Mouse (Mus musculus) kidney, embryonic 16.5 days (tissue): Measurements from ENCODE around the gene Gpc6. TPM values are rescaled to one million over a fixed set of nuclear protein-coding genes. Genes with fewer than 3 reads are reported as not detected.

Experiments used
- ATAC-seq: fragments of 200-750 bp; cut with Nextera tagmentation; 2 replicates; pipeline ENCODE4 v1.8.0; 2017; ENCODE audit warnings: moderate TSS enrichment; ENCODE audit not compliant: low FRiP score, low TSS enrichment
- H3K27ac ChIP-seq: fragments of 300-500 bp; sonication (generic); 2 replicates; pipeline ENCODE4 v1.5.1; 2014; ENCODE audit warnings: low read length
- H3K27me3 ChIP-seq: fragments of 300-500 bp; sonication (generic); 2 replicates; pipeline ENCODE4 v1.6.1; 2014; ENCODE audit warnings: low read length, control low read depth, mixed read lengths; ENCODE audit not compliant: insufficient read depth
- H3K36me3 ChIP-seq: fragments of 300-500 bp; sonication (generic); 2 replicates; pipeline ENCODE4 v1.6.1; 2014; ENCODE audit warnings: low read length, control low read depth, mixed read lengths; ENCODE audit not compliant: insufficient read depth
- H3K4me1 ChIP-seq: fragments of 300-500 bp; sonication (generic); 2 replicates; pipeline ENCODE4 v1.6.1; 2014; ENCODE audit warnings: low read length, control low read depth, mixed read lengths; ENCODE audit not compliant: insufficient read depth
- H3K4me2 ChIP-seq: fragments of 300-500 bp; sonication (generic); replicated peaks from 2 replicates; pipeline ENCODE4 v1.6.1; 2014; ENCODE audit warnings: low read depth, low read length
- H3K4me3 ChIP-seq: fragments of 300-500 bp; sonication (generic); 2 replicates; pipeline ENCODE4 v1.5.1; 2014; ENCODE audit warnings: mild to moderate bottlenecking, low read length
- H3K9ac ChIP-seq: fragments of 300-500 bp; sonication (generic); replicated peaks from 2 replicates; pipeline ENCODE4 v1.6.1; 2014; ENCODE audit warnings: low read length
- H3K9me3 ChIP-seq: fragments of 300-500 bp; sonication (generic); 2 replicates; pipeline ENCODE4 v1.6.1; 2016; ENCODE audit warnings: low read length, control low read depth
- WGBS: fragments of 180-500 bp; shearing (Covaris S2); extraction: QIAGEN DNeasy Blood & Tissue Kit; methylation state at CpG from one replicate; pipeline ENCODE4 v1.1.7; 2014; 5-methylcytosine and 5-hydroxymethylcytosine counted together
- polyA plus RNA-seq: library from polyadenylated mRNA; unstranded; fragments of >200 nt; fragmentation: Nextera tagmentation; extraction: Ambion mirVana; gene quantifications from 2 replicates; pipeline ENCODE4 v1.2.1, GENCODE M21; 2015

Gene Gpc6
- polyA plus RNA-seq, 1 experiment from 2014 or later = 62.7 TPM

- H3K9me3 ChIP-seq = 0 out of 2 replicates have a peak, but pooled peaks cover 3% of the 10 kb centered on the region
- WGBS = under 1% methylated on average over 21 of the region's 21 CpGs
- H3K27me3 ChIP-seq = no peaks in the 10 kb centered on the region
- peaks cover 26% of the 10 kb centered on the region for H3K4me1 ChIP-seq
- no peaks in the 10 kb centered on the region for H3K36me3 ChIP-seq
- peak overlapping the region; percentile 96 for H3K9ac ChIP-seq
- peak overlapping the region; percentile 95 for H3K27ac ChIP-seq
- ATAC-seq = 0 out of 2 replicates have a peak, but pooled peaks have one; percentile 3
- peak overlapping the region; percentile 85 for H3K4me2 ChIP-seq
- H3K4me3 ChIP-seq = peak overlapping the region; percentile 92
Observed at GRCm38 (mm10) chr14:116927341-116928315, 2.5 kb downstream of the Gpc6 start.

- Histone ChIP-seq H3K9me3 (0 out of 2 replicates have a peak, but pooled peaks cover 3% of the 10 kb centered on the region), H3K4me2 (peak overlapping the region; percentile 85), H3K4me3 (peak overlapping the region; percentile 92), H3K27me3 (no peaks in the 10 kb centered on the region), H3K4me1 (peaks cover 34% of the 10 kb centered on the region), H3K27ac (peak overlapping the region; percentile 80), H3K36me3 (no peaks in the 10 kb centered on the region), H3K9ac (peak overlapping the region; percentile 66; the same call in 1 of the 2 replicates)
- no peak for ATAC-seq
- 24% methylated on average over 2 of the region's 2 CpGs for WGBS
Observed at GRCm38 (mm10) chr14:116928395-116928794, 3.3 kb downstream of the Gpc6 start.

- H3K27ac ChIP-seq = peak overlapping the region; percentile 6; the same call in 1 of the 2 replicates
- 0 out of 2 replicates have a peak, but pooled peaks cover 3% of the 10 kb centered on the region for H3K9me3 ChIP-seq
- no peak for ATAC-seq
- no peaks in the 10 kb centered on the region for H3K36me3 ChIP-seq
- 25% methylated on average over 7 of the region's 7 CpGs for WGBS
- H3K27me3 ChIP-seq = no peaks in the 10 kb centered on the region
- peak overlapping the region; percentile 39; the same call in 1 of the 2 replicates for H3K9ac ChIP-seq
- H3K4me3 ChIP-seq = peak overlapping the region; percentile 92
- peaks cover 34% of the 10 kb centered on the region for H3K4me1 ChIP-seq
- peak overlapping the region; percentile 85 for H3K4me2 ChIP-seq
Observed at GRCm38 (mm10) chr14:116928796-116929529, 3.8 kb downstream of the Gpc6 start.

GRCm38 (mm10) chr14:116933825-116934224, 8.7 kb downstream of the Gpc6 start:
- WGBS = 71% methylated on average over 5 of the region's 5 CpGs
- Histone ChIP-seq H3K4me3 (no peak overlapping the region), H3K4me2 (no peak overlapping the region), H3K4me1 (peaks cover 20% of the 10 kb centered on the region), H3K9me3 (no peaks in the 10 kb centered on the region), H3K36me3 (no peaks in the 10 kb centered on the region), H3K27me3 (no peaks in the 10 kb centered on the region), H3K9ac (no peak overlapping the region), H3K27ac (no peak overlapping the region)
- ATAC-seq = no peak

- no peaks in the 10 kb centered on the region for H3K27me3 ChIP-seq
- H3K27ac ChIP-seq = no peak overlapping the region
- H3K4me3 ChIP-seq = no peak overlapping the region
- no peak overlapping the region for H3K4me2 ChIP-seq
- no peak for ATAC-seq
- H3K9me3 ChIP-seq = no peaks in the 10 kb centered on the region
- WGBS = 80% methylated on average over 14 of the region's 14 CpGs
- H3K4me1 ChIP-seq = peaks cover 8% of the 10 kb centered on the region
- no peaks in the 10 kb centered on the region for H3K36me3 ChIP-seq
- H3K9ac ChIP-seq = no peak overlapping the region
Observed at GRCm38 (mm10) chr14:116937910-116938560, 12.9 kb downstream of the Gpc6 start.

GRCm38 (mm10) chr14:116938735-116939134, 13.6 kb downstream of the Gpc6 start:
- 93% methylated on average over 9 of the region's 9 CpGs for WGBS
- no peak overlapping the region for H3K4me3 ChIP-seq
- no peak overlapping the region for H3K9ac ChIP-seq
- H3K4me2 ChIP-seq = no peak overlapping the region
- H3K4me1 ChIP-seq = peaks cover 5% of the 10 kb centered on the region; the same call in 1 of the 2 replicates
- 0 out of 2 replicates have a peak, but pooled peaks cover under 1% of the 10 kb centered on the region for H3K9me3 ChIP-seq
- H3K27me3 ChIP-seq = no peaks in the 10 kb centered on the region
- ATAC-seq = no peak
- H3K36me3 ChIP-seq = no peaks in the 10 kb centered on the region
- no peak overlapping the region for H3K27ac ChIP-seq

- WGBS = 100% methylated on average over 1 of the region's 1 CpGs
- Histone ChIP-seq H3K9me3 (peaks cover 3% of the 10 kb centered on the region; the same call in 1 of the 2 replicates), H3K27me3 (no peaks in the 10 kb centered on the region), H3K4me2 (no peak overlapping the region), H3K9ac (no peak overlapping the region), H3K27ac (no peak overlapping the region), H3K4me1 (peaks cover 5% of the 10 kb centered on the region; the same call in 1 of the 2 replicates), H3K4me3 (no peak overlapping the region), H3K36me3 (peaks cover 7% of the 10 kb centered on the region; the same call in 1 of the 2 replicates)
- ATAC-seq = no peak
Observed at GRCm38 (mm10) chr14:116939561-116939960, 14.4 kb downstream of the Gpc6 start.

GRCm38 (mm10) chr14:116941772-116942171, 16.7 kb downstream of the Gpc6 start:
- H3K27me3 ChIP-seq = no peaks in the 10 kb centered on the region
- H3K9me3 ChIP-seq = peaks cover 3% of the 10 kb centered on the region; the same call in 1 of the 2 replicates
- no peak overlapping the region for H3K4me3 ChIP-seq
- peaks cover 8% of the 10 kb centered on the region; the same call in 1 of the 2 replicates for H3K36me3 ChIP-seq
- ATAC-seq = no peak
- no peak overlapping the region for H3K9ac ChIP-seq
- peaks cover 9% of the 10 kb centered on the region for H3K4me1 ChIP-seq
- 91% methylated on average over 4 of the region's 4 CpGs for WGBS
- H3K4me2 ChIP-seq = no peak overlapping the region
- H3K27ac ChIP-seq = no peak overlapping the region

- no peaks in the 10 kb centered on the region for H3K27me3 ChIP-seq
- peaks cover 3% of the 10 kb centered on the region; the same call in 1 of the 2 replicates for H3K9me3 ChIP-seq
- no peak overlapping the region for H3K9ac ChIP-seq
- no peak for ATAC-seq
- H3K4me2 ChIP-seq = no peak overlapping the region
- H3K4me3 ChIP-seq = no peak overlapping the region
- peaks cover 14% of the 10 kb centered on the region; the same call in 1 of the 2 replicates for H3K36me3 ChIP-seq
- WGBS = 78% methylated on average over 7 of the region's 7 CpGs
- peaks cover 9% of the 10 kb centered on the region for H3K4me1 ChIP-seq
- H3K27ac ChIP-seq = no peak overlapping the region
Observed at GRCm38 (mm10) chr14:116943751-116944150, 18.6 kb downstream of the Gpc6 start.
